Mouse (Mus musculus) lung, adult 2 months (tissue): Measurements from ENCODE around the gene Plppr3. TPM values are rescaled to one million over a fixed set of nuclear protein-coding genes. Genes with fewer than 3 reads are reported as not detected.
A peak's percentile ranks its signal among the peaks of the same experiment; 100 is the strongest.
"Not testable (repeated sequence)": the region's sequence is repeated elsewhere in the genome, so short reads cannot be mapped to it uniquely, and the experiment has no call there.

ENCODE experiments used
- DNase-seq: peaks from one replicate; pipeline ENCODE4 v3.0.0; 2022
- H3K4me1 ChIP-seq: fragments of 200-500 bp; 2 replicates; pipeline ENCODE4 v1.6.1; 2011; ENCODE audit warnings: low read length; ENCODE audit not compliant: control insufficient read depth, insufficient read depth
- H3K4me3 ChIP-seq: fragments of 200-500 bp; replicated peaks from 2 replicates; pipeline ENCODE3; 2011; ENCODE audit warnings: low read depth, mild to moderate bottlenecking, control low read depth, low read length; ENCODE audit errors: extremely low read depth
- CTCF ChIP-seq: fragments of 200-500 bp; IDR thresholded peaks from 2 replicates; pipeline ENCODE4 v1.5.1; 2011; ENCODE audit warnings: mild to moderate bottlenecking, low read length, control low read depth; ENCODE audit not compliant: insufficient read depth
- POLR2A ChIP-seq: fragments of 200-500 bp; IDR thresholded peaks from 2 replicates; pipeline ENCODE4 v1.6.1; 2011; ENCODE audit warnings: low read depth, mild to moderate bottlenecking, control low read depth, low read length, borderline replicate concordance; ENCODE audit errors: extremely low read depth
- WGBS: fragments of 180-500 bp; shearing (Covaris S2); methylation state at CpG from one replicate; pipeline ENCODE4 v1.1.7; 2018; 5-methylcytosine and 5-hydroxymethylcytosine counted together
- polyA plus RNA-seq: library from polyadenylated mRNA; depleted of rRNA; stranded (reverse); fragments of >200 nt; gene quantifications from 2 replicates; pipeline ENCODE4 v1.2.3, GENCODE M21; 2012

The Plppr3 gene
- polyA plus RNA-seq, 1 experiment, result 8.9 TPM

DNA sequence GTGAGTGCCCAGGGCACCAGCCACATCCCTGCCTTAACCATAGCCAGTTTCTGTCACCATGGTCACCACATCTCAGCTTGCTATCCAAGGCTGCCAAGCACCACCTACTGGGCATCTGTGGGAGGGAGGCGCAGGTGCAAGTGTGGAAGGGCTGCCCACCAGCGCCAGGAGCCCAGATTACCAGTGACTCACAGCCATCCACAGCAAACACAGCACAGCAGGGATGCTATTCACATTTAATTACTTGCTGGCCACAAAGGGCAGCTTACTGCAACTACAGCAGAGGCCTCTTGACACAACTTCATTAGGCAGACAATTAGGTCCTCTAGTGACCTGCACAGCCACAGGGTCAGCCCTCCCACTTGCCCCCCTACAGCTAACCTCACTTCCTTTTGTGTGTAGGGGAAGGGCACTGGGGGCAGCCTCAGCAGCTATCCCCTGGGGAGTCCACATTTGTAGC, 26.5 kb upstream of the Plppr3 start:
- no peaks in the 10 kb centered on the region for H3K4me1 ChIP-seq
- WGBS, result 69% methylated on average over 2 of the region's 2 CpGs
- no peak overlapping the region for H3K4me3 ChIP-seq
- TF ChIP-seq POLR2A (no peak), CTCF (no peak)
- no peak for DNase-seq

DNA sequence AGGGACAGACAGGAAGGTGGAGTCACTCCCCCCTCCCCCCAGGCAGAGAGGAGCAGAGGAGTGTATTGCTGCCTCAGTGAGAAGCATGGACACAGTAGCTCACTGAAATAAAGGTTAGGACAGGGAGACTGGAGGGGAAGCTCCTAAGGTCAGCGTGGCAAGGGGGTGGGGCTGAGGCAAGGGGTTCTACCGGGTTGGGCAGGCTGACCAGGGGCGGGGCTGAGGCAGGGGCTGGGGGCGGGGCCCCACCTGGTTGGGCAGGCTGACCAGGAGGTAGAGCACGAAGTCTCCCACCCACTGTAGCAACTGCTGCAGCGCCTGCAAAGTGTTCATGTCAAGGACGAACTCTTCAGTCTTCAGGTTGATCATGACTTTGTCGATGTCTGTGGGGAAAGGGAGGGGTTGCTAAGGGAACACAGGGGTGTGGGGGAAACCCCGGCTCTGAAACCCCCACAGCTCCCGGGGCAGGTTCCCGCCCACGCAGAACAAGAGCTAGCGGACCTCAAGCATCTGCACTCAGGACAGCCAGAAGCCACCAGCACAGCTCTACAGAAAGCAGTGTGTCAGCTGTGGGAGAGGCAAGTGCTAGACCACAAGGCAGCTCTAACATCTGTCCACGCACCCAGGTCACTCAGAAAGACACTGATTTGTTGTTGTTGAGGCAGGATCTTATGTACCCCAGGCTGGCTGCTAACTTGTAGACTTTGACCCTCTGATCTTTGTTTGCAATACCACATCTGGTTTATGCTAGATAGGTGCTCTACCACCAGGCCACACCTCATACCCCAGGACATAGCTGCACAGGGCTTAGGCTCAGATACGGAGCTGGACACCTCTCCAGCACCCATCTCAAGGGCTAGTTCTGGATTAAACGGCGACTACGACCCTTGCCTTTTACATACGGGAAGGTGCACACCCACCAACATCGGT, 23.1 kb upstream of the Plppr3 start:
- DNase-seq, result no peak
- TF ChIP-seq CTCF (no peak), POLR2A (no peak)
- 65% methylated on average over 20 of the region's 20 CpGs for WGBS
- no peak overlapping the region for H3K4me3 ChIP-seq
- no peaks in the 10 kb centered on the region for H3K4me1 ChIP-seq

DNA sequence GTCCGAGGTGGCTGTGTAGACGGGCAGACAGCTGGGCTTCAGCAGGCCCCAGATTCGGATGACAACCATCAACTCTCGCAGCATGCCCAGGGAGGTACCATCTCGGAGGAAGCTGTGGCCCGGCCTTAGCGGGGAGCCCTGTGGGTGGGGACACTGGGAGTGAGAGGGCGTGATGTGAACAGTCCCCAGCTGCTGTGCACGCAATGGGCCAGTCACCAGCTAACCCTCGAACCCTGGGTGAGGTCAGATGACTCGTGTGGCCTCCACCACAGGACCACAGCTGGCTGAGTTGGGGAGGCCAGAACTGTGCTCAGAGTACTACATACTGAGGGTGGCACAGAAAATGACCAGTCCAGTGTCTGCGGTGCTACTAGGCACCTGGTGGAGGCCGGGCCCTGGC, 22.4 kb upstream of the Plppr3 start:
- WGBS, result 63% methylated on average over 13 of the region's 13 CpGs
- TF ChIP-seq CTCF, result no peak
- TF ChIP-seq POLR2A, result no peak
- Histone ChIP-seq H3K4me1 (no peaks in the 10 kb centered on the region), H3K4me3 (no peak overlapping the region)
- DNase-seq, result peak; percentile 26

DNA sequence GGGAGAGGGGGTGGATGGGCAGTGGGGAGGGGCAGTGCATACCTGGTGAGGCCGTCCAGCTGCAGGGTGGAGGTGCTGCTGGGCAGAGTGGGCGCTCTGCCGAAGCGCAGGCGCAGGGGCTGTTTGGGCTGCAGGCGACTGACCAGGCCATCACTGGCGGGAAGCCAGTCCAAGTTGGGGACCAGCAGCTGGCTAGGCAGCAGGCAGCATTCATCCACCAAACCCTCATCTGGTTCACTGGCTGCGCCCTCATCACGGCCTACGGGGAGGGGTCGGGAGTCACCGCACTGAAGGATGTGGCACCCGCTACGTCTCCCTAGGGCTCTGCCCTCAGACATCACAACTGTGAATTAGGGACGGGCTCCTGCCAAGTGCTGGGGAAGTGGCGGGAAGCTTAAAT, 21.9 kb upstream of the Plppr3 start:
- H3K4me1 ChIP-seq, result no peaks in the 10 kb centered on the region
- no peak overlapping the region for H3K4me3 ChIP-seq
- TF ChIP-seq POLR2A, result no peak
- no peak for TF ChIP-seq CTCF
- WGBS, result 81% methylated on average over 16 of the region's 16 CpGs
- DNase-seq, result no peak

DNA sequence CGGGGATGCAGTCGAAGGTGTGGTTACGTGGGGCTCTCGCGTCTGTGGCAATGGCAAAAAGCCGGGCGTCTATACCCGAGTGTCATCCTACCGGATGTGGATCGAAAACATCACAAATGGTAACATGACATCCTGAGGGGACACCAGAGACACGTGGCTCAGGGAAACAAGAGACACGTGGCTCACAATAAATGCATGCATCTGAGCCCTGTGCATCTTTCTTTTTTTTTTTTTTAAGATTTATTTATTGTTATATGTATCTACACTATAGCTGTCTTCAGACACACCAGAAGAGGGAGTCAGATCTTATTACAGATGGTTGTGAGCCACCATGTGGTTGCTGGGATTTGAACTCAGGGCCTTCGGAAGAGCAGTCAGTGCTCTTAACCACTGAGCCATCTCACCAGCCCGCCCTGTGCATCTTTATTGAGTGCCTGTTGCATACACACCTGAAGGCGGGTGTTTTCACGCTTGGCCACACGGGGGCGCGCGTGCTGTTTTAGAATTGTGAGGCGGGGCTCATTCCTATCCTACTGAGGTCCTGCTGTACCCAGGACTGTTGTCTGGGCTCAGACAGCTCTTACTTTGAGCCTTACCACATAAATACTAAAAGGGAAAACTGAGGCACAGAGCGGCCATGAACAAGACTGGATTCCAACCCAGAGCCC, 18.2 kb upstream of the Plppr3 start:
- WGBS, result 36% methylated on average over 22 of the region's 22 CpGs
- DNase-seq, result peak; percentile 79
- H3K4me3 ChIP-seq, H3K4me1 ChIP-seq: not testable (repeated sequence)
- peak; percentile 65 for TF ChIP-seq CTCF

DNA sequence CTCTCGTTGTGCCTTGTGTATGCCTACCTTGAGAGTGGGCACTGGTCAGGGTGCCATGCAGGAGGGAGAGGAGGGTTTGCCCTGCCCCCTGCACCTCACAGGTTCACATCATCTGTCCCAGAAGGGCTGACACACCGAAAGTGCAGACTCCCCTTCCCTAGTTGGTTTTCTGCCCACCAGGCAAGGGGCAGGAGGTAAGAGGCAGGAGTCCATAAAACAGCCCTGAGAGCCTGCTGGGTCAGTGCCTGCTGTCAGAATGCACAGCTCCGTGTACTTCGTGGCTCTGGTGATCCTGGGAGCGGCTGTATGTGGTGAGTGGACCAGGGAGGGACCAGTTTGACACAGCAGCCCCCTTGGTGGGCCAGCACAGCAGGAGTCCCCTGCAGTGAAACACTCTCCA, 16.2 kb upstream of the Plppr3 start, which contains the start of gene Cfd:
Gene Cfd (plus strand): TSS at position 184 of the 400 bp plus-strand sequence.
- TF ChIP-seq POLR2A (no peak), CTCF (no peak)
- Histone ChIP-seq H3K4me1 (no peaks in the 10 kb centered on the region), H3K4me3 (no peak within 1 kb of the TSS)
- WGBS, result 42% methylated on average over 5 of the region's 5 CpGs
- DNase-seq, result no peak

DNA sequence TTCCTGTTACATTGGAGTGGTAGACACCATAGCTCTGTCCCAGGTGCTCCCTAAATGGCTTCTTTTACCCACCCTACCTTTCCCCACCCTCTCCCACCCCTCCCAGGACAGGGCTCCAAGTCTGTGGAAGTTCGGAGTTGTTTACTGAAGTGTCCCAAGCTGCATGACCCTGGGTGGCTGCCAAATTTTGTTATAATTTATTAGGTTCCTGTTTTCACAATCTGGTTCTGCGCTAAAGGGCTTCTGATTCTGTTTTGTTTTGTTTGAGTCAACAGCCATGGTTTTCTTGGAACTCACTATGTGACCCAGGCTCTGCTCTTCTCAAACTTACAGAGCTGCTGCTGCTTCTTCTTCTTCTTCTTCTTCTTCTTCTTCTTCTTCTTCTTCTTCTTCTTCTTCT, 15.0 kb upstream of the Plppr3 start:
- DNase-seq, result no peak
- TF ChIP-seq CTCF (no peak), POLR2A (no peak)
- Histone ChIP-seq H3K4me3 (no peak overlapping the region), H3K4me1 (peaks cover under 1% of the 10 kb centered on the region; the same call in 1 of the 2 replicates)
- 16% methylated on average over 2 of the region's 2 CpGs for WGBS

DNA sequence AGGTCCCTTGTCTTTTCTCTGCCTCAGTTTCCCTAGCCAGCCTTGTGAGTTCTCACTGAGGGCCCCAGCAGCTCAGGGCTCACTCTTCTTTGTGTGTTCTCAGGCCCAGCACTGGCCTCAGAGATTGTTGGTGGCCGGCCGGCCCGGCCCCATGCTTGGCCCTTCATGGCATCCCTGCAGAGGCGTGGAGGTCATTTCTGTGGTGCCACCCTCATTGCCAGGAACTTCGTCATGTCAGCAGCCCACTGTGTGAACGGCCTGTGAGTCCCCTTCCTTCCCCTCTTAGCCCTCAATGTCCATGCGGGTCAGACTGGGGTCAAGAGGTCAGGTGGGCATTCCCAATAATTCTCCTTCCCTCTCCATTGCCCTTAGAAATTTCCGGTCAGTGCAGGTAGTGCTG, 12.2 kb upstream of the Plppr3 start:
- TF ChIP-seq POLR2A (no peak), CTCF (no peak)
- no peak for DNase-seq
- Histone ChIP-seq H3K4me1 (peaks cover 5% of the 10 kb centered on the region; the same call in 1 of the 2 replicates), H3K4me3 (no peak overlapping the region)
- 84% methylated on average over 8 of the region's 8 CpGs for WGBS

DNA sequence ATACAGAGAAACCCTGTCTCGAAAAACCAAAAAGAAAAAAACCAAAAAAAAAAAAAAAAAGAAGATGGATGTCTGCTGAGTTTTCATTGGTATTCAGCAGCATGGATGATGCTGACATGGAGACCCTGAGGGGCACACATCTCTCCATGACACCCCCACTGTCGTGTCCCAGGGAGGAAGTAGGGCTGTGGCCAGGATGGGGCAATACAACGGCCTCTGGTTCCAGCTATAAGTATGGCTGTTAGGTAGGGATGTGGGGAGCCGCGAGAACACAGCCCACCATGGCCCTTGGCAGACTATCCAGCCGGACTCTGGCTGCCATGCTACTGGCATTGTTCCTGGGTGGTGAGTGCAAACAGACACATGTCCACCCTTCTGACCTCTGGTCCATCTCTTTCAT, 11.6 kb upstream of the Plppr3 start, which contains the start of gene Elane:
Gene Elane (plus strand): TSS at position 194 of the 400 bp plus-strand sequence.
- H3K4me3 ChIP-seq, result no peak within 1 kb of the TSS
- 60% methylated on average over 6 of the region's 6 CpGs for WGBS
- H3K4me1 ChIP-seq, result peaks cover 5% of the 10 kb centered on the region; the same call in 1 of the 2 replicates
- no peak for DNase-seq
- TF ChIP-seq CTCF, result no peak
- no peak for TF ChIP-seq POLR2A

DNA sequence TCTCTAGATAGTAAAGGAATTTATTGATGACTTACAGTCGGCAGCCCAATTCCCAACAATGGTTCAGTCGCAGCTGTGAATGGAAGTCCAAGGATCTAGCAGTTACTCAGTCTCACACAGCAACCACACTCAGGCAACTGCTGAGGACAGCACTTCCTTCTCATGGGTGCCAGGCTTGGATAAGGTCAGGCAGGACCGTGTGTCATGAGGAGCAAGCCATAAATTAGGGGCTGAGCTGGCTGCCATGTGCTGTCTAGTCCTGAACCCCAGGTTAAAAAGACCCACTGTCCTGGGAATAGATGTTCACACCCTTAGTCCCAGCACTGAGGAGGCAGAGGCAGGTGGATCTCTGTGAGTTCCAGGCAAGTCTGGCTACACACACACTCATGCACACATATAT, 10.5 kb upstream of the Plppr3 start:
- not testable (repeated sequence) for DNase-seq, H3K4me3 ChIP-seq, H3K4me1 ChIP-seq
- 63% methylated on average over 3 of the region's 3 CpGs for WGBS
